Mouse (Mus musculus) intestine, embryonic 14.5 days (tissue): ENCODE data around the gene Polr3f. TPM values are rescaled to one million over a fixed set of nuclear protein-coding genes. Genes with fewer than 3 reads are reported as not detected.

ENCODE experiments used
- ATAC-seq: fragments of 200-750 bp; cut with Nextera tagmentation; replicated peaks from 2 replicates; pipeline ENCODE4 v1.8.0; 2017; ENCODE audit warnings: low read depth, moderate number of reproducible peaks, moderate TSS enrichment, moderate library complexity; ENCODE audit not compliant: low FRiP score, low TSS enrichment
- DNase-seq: peaks from one replicate; pipeline ENCODE4 v3.0.0-alpha.2; 2018; ENCODE audit warnings: low spot score
- H3K27ac ChIP-seq: fragments of 300-500 bp; sonication (generic); 2 replicates; pipeline ENCODE4 v1.5.1; 2014; ENCODE audit warnings: low read depth, mild to moderate bottlenecking, control low read depth
- H3K27me3 ChIP-seq: fragments of 300-500 bp; sonication (generic); replicated peaks from 2 replicates; pipeline ENCODE4 v1.6.1; 2014; ENCODE audit warnings: low read length, control low read depth; ENCODE audit not compliant: control insufficient read depth, insufficient read depth
- H3K36me3 ChIP-seq: fragments of 300-500 bp; sonication (generic); 2 replicates; pipeline ENCODE4 v1.6.1; 2014; ENCODE audit warnings: low read length, control low read depth; ENCODE audit not compliant: control insufficient read depth, insufficient read depth
- H3K4me1 ChIP-seq: fragments of 300-500 bp; sonication (generic); replicated peaks from 2 replicates; pipeline ENCODE4 v1.6.1; 2014; ENCODE audit warnings: low read length, control low read depth, mixed read lengths; ENCODE audit not compliant: control insufficient read depth, insufficient read depth
- H3K4me2 ChIP-seq: fragments of 300-500 bp; sonication (generic); 2 replicates; pipeline ENCODE4 v1.6.1; 2014; ENCODE audit warnings: low read length
- H3K4me3 ChIP-seq: fragments of 300-500 bp; sonication (generic); 2 replicates; pipeline ENCODE4 v1.5.1; 2014; ENCODE audit warnings: low read depth, low read length, control low read depth, mixed read lengths
- H3K9ac ChIP-seq: fragments of 300-500 bp; sonication (generic); 2 replicates; pipeline ENCODE4 v1.6.1; 2014; ENCODE audit warnings: mild to moderate bottlenecking, low read length
- H3K9me3 ChIP-seq: fragments of 300-500 bp; sonication (generic); 2 replicates; pipeline ENCODE4 v1.6.1; 2016; ENCODE audit warnings: low read length, control low read depth; ENCODE audit not compliant: control insufficient read depth
- WGBS: fragments of 180-500 bp; shearing (Covaris S2); extraction: QIAGEN DNeasy Blood & Tissue Kit; methylation state at CpG from one replicate; pipeline ENCODE4 v1.1.7; 2014; 5-methylcytosine and 5-hydroxymethylcytosine counted together
- polyA plus RNA-seq: library from polyadenylated mRNA; unstranded; fragments of >200 nt; fragmentation: Nextera tagmentation; extraction: Ambion mirVana; gene quantifications from 2 replicates; pipeline ENCODE4 v1.2.1, GENCODE M21; 2014

The Polr3f gene
- polyA plus RNA-seq, 1 experiment from 2014 or later: 23.5 TPM

- no peak for ATAC-seq
- peaks cover 12% of the 10 kb centered on the region for H3K27me3 ChIP-seq
- H3K4me3 ChIP-seq: no peak overlapping the region
- peaks cover 12% of the 10 kb centered on the region; the same call in 1 of the 2 replicates for H3K4me1 ChIP-seq
- no peak overlapping the region for H3K4me2 ChIP-seq
- no peak for DNase-seq
- no peak overlapping the region for H3K27ac ChIP-seq
- H3K9me3 ChIP-seq: no peaks in the 10 kb centered on the region
- no peak overlapping the region for H3K9ac ChIP-seq
- 0 out of 2 replicates have a peak, but pooled peaks cover 7% of the 10 kb centered on the region for H3K36me3 ChIP-seq
- WGBS: 56% methylated on average over 10 of the region's 10 CpGs
Observed at GRCm38 (mm10) chr2:144525856-144526255, 1.7 kb upstream of the Polr3f start.

GRCm38 (mm10) chr2:144527821-144528174 lies 280 bp downstream of the Polr3f start:
- peaks cover 12% of the 10 kb centered on the region; the same call in 1 of the 2 replicates for H3K4me1 ChIP-seq
- DNase-seq (no peak), ATAC-seq (peak; percentile 63)
- H3K4me3 ChIP-seq: peak overlapping the region; percentile 88
- peaks cover 12% of the 10 kb centered on the region for H3K27me3 ChIP-seq
- no peaks in the 10 kb centered on the region for H3K9me3 ChIP-seq
- WGBS: 1% methylated on average over 25 of the region's 25 CpGs
- H3K27ac ChIP-seq: peak overlapping the region; percentile 92
- peak overlapping the region; percentile 87 for H3K9ac ChIP-seq
- H3K4me2 ChIP-seq: peak overlapping the region; percentile 93
- peaks cover 25% of the 10 kb centered on the region for H3K36me3 ChIP-seq

DNA sequence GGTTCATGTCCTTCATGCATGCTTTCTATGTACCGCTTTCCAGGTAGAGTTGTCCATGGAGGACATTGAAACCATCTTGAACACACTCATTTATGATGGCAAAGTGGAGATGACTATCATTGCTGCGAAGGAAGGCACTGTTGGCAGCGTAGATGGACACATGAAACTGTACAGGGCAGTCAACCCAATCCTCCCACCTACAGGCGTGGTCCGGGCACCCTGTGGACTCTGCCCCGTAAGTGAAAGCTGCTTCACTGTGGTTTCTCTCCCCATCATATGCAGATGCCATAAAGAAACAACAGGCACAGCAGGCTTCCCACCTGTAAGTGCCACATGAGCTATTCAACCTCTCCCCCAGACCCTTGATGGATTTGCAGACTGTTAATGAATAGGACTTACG lies 9.6 kb downstream of the Polr3f start:
- no peaks in the 10 kb centered on the region for H3K4me1 ChIP-seq
- ATAC-seq (no peak), DNase-seq (no peak)
- H3K9me3 ChIP-seq: no peaks in the 10 kb centered on the region
- no peak overlapping the region for H3K4me3 ChIP-seq
- no peak overlapping the region for H3K27ac ChIP-seq
- no peaks in the 10 kb centered on the region for H3K27me3 ChIP-seq
- no peak overlapping the region for H3K9ac ChIP-seq
- peaks cover 98% of the 10 kb centered on the region for H3K36me3 ChIP-seq
- H3K4me2 ChIP-seq: no peak overlapping the region
- WGBS: 95% methylated on average over 7 of the region's 7 CpGs

DNA sequence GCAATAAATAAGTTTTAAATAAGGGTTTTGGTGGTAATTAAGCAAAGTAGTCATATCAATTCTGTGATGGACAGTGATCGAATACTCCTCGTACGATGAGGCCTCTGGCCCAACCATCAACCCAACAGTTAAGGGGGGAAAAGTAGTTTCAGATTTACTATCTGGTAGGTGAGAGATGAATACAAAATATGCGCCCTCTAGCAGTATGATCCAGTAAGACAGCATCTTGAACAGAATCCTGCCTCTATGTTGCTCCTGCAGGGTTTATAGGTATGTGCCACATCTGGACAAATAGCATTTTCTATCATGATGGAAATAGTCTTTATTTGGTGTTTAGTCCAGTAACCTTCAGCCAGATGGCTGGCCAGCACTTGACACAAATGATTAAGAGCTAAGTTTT lies 13.7 kb downstream of the Polr3f start:
- Histone ChIP-seq H3K9ac (no peak overlapping the region), H3K4me1 (no peaks in the 10 kb centered on the region), H3K36me3 (peaks cover 92% of the 10 kb centered on the region), H3K4me2 (no peak overlapping the region), H3K9me3 (no peaks in the 10 kb centered on the region), H3K27ac (no peak overlapping the region), H3K27me3 (no peaks in the 10 kb centered on the region), H3K4me3 (no peak overlapping the region)
- no peak for DNase-seq
- ATAC-seq: no peak
- 86% methylated on average over 4 of the region's 4 CpGs for WGBS

DNA sequence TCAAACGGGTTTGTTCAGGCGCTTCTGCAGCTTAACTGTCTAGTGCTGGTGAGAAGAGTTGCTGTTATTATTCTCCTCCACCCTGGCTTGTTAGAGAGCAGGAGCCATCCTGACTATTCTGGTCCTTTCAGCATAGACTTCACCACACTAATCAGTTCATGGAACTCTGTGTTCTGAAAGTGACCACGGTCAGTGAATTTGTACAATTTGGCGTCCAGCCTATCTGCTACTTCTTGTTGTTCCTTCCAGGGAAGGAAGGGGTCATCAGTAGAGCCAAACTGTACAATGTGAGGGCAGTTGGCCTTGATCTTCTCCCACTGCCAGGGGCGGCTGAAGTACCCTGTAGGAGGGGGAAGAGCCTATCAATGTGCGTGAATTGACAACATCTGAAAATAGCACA lies 16.2 kb downstream of the Polr3f start:
- peaks cover 88% of the 10 kb centered on the region for H3K36me3 ChIP-seq
- no peak overlapping the region for H3K4me3 ChIP-seq
- DNase-seq (no peak), ATAC-seq (no peak)
- no peaks in the 10 kb centered on the region for H3K27me3 ChIP-seq
- no peak overlapping the region for H3K4me2 ChIP-seq
- H3K27ac ChIP-seq: no peak overlapping the region
- no peak overlapping the region for H3K9ac ChIP-seq
- WGBS: 88% methylated on average over 6 of the region's 6 CpGs
- H3K9me3 ChIP-seq: no peaks in the 10 kb centered on the region
- no peaks in the 10 kb centered on the region for H3K4me1 ChIP-seq

DNA sequence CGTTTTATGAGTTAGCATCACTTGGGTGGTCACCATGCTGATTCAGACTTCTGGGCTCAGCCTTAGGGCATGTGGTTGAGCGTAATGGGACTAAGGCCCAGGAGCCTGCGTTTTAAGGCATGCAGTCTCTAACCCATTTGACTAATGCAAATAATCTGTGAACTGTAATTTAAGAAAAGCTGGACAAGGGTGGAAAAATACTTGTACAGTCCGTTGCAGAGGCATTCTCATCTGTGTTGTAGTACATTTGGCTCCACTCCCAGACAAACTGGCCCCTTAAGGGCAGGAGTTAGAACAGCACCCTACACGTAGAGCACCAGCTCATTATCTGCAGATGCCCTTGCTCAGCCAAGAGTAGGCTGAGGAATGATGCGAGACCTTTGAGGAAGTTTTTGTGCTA lies 17.1 kb downstream of the Polr3f start:
- 82% methylated on average over 6 of the region's 6 CpGs for WGBS
- no peak for ATAC-seq
- no peaks in the 10 kb centered on the region for H3K9me3 ChIP-seq
- no peaks in the 10 kb centered on the region for H3K27me3 ChIP-seq
- H3K4me1 ChIP-seq: no peaks in the 10 kb centered on the region
- DNase-seq: no peak
- H3K4me2 ChIP-seq: no peak overlapping the region
- H3K27ac ChIP-seq: no peak overlapping the region
- H3K36me3 ChIP-seq: peaks cover 79% of the 10 kb centered on the region
- H3K9ac ChIP-seq: no peak overlapping the region
- no peak overlapping the region for H3K4me3 ChIP-seq

GRCm38 (mm10) chr2:144545061-144545460 lies 17.5 kb downstream of the Polr3f start:
- DNase-seq: no peak
- Histone ChIP-seq H3K27ac (no peak overlapping the region), H3K4me1 (0 out of 2 replicates have a peak, but pooled peaks cover 3% of the 10 kb centered on the region), H3K9me3 (no peaks in the 10 kb centered on the region), H3K27me3 (no peaks in the 10 kb centered on the region), H3K36me3 (peaks cover 75% of the 10 kb centered on the region), H3K4me2 (no peak overlapping the region), H3K4me3 (no peak overlapping the region), H3K9ac (no peak overlapping the region)
- whole genome bisulfite sequencing: 92% methylated on average over 2 of the region's 2 CpGs
- ATAC-seq: no peak

DNA sequence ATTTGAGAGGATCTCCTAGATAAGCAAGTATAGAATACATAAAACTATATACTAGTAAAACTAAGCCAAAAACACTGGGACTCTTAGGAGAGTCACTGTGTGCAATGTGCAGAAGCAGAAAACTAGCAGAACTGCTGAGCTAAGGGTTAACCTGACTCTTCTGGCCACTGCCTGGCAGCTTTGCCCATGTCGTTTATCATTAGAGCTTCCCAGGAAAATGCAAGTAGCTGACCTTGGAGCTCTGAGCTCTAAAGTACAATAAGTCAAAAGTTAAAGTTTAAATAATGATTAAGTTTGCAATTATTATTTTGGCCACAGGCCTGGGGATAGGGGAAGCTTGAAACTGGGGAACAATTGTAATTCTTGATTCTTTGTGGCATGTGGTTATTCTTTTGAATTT lies 18.0 kb downstream of the Polr3f start:
- WGBS: 24% methylated on average over 1 of the region's 1 CpGs
- DNase-seq (no peak), ATAC-seq (no peak)
- Histone ChIP-seq H3K9ac (no peak overlapping the region), H3K27me3 (no peaks in the 10 kb centered on the region), H3K4me2 (no peak overlapping the region), H3K4me3 (no peak overlapping the region), H3K4me1 (0 out of 2 replicates have a peak, but pooled peaks cover 3% of the 10 kb centered on the region), H3K9me3 (no peaks in the 10 kb centered on the region), H3K27ac (no peak overlapping the region), H3K36me3 (peaks cover 71% of the 10 kb centered on the region)

GRCm38 (mm10) chr2:144547559-144547958 lies 20.0 kb downstream of the Polr3f start:
- ATAC-seq: no peak
- 74% methylated on average over 4 of the region's 4 CpGs for WGBS
- H3K4me1 ChIP-seq: 0 out of 2 replicates have a peak, but pooled peaks cover 3% of the 10 kb centered on the region
- H3K9me3 ChIP-seq: no peaks in the 10 kb centered on the region
- DNase-seq: no peak
- H3K4me3 ChIP-seq: no peak overlapping the region
- no peak overlapping the region for H3K9ac ChIP-seq
- H3K4me2 ChIP-seq: no peak overlapping the region
- no peaks in the 10 kb centered on the region for H3K27me3 ChIP-seq
- H3K27ac ChIP-seq: no peak overlapping the region
- H3K36me3 ChIP-seq: peaks cover 52% of the 10 kb centered on the region
